Mouse (Mus musculus) thymus, postnatal 0 days (tissue): ENCODE data around the gene Elf2. TPM values are rescaled to one million over a fixed set of nuclear protein-coding genes. Genes with fewer than 3 reads are reported as not detected.
"Not testable (repeated sequence)": the region's sequence is repeated elsewhere in the genome, so short reads cannot be mapped to it uniquely, and the experiment has no call there.

Source experiments
- DNase-seq: peaks from one replicate; pipeline ENCODE4 v3.0.0-alpha.2; 2015; ENCODE audit warnings: low spot score
- polyA plus RNA-seq: library from polyadenylated mRNA; unstranded; fragments of >200 nt; fragmentation: Nextera tagmentation; extraction: Ambion mirVana; gene quantifications from 2 replicates; pipeline ENCODE4 v1.2.1, GENCODE M21; 2015

Gene Elf2
- polyA plus RNA-seq, 1 experiment from 2014 or later = 86.1 TPM

DNA sequence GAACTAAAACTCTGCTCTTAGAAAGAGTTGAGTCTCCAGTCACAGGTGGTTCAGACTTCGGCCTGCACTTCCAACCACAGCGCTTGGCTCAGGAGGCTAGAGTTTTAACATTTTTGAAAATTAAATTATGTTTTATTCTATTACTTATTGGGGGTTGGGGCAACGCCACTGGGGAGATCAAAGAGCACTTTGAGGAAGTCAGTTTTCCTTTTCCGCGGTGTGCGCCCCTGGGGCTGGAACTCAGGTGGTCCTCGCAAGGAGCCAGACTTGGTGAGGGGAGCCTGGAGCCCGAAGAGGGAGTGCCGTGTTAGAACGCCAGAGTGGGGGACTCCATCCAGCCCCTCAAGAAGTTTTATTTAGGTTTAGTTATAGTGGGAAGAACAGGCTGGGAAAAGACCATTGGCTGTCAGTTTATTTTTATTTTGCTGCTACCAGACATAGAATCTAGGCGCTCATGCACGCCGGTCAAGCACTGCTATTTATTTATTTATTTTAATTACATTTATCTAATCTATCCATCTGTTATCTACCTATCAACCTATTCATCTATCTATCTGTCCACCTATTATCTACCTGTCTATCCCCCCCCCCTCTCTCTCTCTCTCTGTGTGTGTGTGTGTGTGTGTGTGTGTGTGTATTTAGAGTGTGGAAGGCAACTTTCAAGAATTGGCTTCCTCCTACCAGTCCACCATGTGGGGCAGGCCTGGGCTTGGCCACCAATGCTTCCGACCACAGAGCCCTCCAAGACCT is 19.3 kb upstream of the Elf2 start:
- no peak for DNase-seq

DNA sequence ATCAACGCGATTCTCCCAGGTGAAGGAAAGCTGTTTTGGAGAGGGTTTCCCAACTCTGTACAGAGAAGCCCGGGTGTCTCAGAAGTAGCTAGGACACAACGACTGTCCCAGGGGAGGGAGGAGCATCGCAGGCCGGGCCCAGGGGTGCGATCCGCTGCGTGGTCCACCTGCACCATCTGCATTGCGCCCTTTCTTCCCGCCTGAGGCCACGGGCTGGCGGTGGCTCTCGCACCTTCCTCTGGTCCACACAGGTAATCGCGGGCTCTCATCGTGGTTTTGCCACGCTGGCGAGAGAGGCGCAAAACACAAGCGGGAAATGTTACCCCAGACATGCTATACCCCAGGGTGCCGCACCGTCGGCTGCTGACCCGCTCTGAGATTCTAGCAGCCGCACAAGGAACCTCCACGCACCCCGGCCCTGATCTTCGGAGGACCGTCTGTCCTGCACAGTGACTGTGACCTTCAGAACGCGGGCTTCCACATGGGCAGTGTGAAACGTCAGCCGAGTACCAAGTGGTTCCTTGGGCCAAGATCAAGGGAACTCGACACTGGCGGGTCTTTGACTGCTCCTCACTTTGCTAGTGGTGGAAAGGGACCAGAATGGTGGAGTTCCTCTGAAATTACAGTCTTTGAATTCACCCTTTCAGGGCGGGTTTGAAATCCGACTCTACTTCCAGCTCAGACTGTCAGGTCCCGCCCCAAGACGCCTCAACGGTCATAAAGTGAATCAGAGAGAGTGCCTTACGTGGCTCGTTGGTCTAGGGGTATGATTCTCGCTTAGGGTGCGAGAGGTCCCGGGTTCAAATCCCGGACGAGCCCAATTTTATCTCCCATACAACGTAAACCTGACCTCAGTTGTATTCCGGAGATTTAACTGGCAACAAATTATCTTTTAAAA is 18.4 kb upstream of the Elf2 start:
- peak; percentile 92 for DNase-seq

DNA sequence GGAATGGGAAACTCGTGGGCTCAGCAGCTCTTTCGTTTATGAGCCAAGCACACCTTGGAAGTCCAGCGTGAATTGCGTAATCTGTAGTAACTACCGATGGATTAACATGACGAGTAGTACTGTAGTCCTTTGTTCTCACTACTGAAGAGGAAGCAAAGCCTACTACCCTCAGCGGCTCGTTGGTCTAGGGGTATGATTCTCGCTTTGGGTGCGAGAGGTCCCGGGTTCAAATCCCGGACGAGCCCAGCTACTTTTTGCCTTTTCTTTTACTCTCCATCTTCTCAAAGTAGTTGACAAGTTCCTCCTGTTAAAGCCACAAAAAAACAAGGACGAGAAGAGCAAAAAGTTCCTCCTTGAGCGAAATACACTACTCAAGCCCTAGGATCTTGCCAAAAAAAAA is 17.7 kb upstream of the Elf2 start:
- peak; percentile 86 for DNase-seq

DNA sequence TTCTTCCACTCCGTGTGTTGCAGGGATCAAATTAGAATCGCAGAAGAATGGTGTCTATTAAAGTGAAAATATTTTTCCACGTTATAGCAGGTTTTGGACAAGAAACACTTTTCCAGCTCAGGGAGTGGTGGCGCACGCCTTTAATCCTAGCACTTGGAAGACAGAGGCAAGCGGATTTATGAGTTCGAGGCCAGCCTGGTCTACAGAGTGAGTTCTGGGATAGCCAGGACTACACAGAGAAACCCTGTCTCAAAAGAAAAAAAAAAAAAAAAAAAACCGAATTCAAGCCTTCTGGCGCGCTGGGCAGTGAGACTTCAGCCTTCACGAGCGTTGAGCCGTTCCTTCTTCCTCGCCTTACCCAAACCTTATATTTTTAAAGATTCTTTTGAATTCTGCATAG is 17.2 kb upstream of the Elf2 start:
- DNase-seq = no peak

DNA sequence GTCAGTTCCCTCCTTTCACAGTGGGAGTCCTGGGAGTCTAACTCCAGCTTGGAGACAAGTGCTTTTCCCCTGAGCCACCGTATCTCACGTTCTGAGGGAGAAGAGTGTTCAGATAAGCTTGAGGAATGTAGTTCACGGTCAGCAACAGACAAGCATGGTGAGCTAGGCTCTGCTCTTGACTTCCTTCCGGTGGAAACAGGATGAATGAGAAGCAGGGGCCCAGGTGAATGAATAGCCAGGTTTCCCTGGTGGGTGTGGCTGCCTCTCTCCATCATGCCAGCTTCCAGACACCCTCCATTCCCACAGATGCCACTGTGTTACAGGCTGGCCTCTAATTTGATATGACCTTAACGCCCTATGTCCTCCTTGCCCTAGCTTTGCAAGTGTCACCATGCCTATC is 16.6 kb upstream of the Elf2 start:
- DNase-seq = no peak

DNA sequence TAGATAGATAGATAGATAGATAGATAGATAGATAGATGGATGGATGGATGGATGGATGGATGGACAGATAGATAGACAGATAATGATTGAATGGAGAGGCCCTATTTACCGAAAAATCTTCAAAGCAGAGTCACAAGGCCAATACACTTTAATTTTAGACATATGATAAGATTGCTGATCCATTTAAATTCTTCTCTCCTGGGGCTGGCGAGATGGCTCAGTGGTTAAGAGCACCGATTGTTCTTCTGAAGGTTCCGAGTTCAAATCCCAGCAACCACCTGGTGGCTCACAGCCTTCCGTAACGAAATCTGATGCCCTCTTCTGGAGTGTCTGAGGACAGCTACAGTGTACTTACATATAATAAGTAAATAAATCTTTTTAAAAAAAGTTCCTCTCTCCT is 14.5 kb upstream of the Elf2 start:
- DNase-seq = not testable (repeated sequence)

DNA sequence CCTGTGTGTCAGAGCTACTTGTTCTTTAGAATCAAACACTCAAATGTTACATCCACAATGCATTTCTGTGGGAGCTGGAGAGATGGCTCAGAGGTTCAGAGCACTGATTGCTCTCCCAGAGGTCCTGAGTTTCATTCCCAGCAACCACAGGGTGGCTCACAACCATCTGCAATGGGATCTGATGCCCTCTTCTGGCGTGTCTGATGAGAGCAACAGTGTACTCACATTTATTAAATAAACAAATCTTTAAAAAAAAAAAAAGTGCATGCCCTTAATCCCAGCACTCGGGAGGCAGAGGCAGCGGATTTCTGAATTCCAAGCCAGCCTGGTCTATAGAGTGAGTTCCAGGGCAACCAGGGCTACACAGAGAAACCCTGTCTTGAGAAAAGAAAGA is 13.6 kb upstream of the Elf2 start:
- DNase-seq = no peak

DNA sequence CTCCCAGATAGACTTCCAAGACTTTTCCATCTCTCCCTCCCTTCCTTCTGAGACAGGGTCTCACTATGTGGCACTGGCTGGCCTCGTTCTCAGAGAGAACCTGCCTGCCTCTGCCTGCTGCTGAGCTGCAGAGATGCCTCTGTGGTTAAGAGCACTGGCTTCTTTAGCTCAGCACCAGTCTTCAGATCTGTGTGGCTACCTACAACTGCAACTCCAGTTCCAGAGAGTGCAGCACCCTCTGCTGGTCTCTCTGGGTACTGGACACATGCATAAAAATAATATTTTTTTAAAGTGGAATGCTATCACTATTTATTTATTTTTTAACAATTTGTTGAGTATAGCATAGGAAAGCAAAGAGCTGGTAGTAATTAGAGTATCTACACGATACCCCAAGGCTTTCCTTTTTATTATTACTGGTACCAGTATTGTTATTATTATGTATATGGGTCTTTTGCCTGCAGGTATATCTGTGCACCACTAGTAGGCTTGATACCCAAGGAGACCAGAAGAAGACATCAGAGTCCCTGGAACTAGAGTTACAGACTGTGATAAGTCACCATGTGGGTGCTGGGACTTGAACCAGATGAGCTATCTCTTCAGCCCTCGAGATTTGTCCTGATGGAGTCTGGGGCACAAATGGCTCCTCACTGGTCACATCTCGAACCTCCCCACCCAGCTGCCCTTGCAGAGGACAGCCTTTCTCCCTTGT is 13.0 kb upstream of the Elf2 start:
- DNase-seq = peak; percentile 72

DNA sequence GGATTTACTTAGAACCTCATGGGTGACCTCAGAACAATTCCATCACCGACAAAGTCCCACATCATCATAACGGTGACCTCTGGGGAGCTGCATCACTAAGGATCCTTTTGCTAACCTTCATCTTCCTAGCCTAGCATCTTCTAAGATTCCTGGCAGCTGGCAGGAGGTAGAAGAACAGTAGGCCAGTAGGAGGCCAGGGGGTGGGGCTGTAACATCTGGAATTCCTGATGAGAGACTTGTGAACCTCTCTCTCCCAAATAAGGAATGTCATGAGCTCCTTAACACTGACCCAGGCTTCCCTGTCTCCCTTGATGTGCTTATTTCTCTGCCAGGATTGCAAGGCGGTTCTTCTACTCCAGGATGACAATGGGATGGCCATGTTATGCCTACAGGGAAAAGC is 10.3 kb upstream of the Elf2 start:
- DNase-seq = no peak

DNA sequence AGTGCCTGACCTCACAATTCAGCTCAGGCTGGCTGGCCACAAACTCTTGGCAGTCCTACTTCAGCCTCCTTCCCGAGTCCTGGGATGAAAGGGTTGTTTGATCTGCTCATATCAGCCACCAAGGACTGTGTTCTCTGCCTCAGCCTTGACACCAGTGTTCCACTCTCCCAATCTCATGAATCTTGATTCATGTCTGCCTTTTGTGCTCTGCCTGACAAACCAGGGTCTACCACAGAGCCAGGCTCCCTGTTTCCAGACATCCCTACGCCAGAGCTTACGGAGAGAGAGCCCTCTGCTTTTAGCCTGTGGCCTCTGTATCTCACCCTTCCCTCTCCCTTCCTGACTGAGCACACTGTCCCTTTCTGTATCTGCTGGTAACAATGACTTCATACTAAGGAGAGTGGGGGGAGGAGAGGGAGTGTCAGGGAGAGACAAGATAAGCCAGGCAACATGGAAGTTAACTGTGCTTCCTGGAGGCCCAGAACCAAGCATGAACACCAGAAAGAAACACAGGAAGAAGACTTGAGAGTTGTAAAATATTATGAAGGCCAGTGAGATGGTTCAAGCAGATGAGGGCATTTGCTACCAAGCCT is 8.3 kb upstream of the Elf2 start:
- DNase-seq = no peak

DNA sequence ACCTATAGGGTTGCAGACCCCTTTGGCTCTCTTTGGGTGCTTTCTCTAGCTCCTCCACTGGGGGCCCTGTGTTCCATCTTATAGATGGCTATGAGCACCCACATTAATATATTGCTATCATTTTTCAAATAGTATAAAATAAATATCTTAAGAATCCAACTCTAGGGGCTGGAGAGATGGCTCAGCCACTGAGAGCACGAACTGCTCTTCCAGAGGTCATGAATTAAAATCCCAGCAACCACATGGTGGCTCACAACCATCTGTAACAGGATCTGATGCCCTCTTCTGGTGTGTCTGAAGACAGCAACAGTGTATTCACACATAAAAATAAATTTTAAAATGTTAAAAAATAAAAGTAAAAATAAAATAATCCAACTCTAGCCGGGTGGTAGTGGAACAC is 4.6 kb upstream of the Elf2 start:
- DNase-seq = not testable (repeated sequence)

DNA sequence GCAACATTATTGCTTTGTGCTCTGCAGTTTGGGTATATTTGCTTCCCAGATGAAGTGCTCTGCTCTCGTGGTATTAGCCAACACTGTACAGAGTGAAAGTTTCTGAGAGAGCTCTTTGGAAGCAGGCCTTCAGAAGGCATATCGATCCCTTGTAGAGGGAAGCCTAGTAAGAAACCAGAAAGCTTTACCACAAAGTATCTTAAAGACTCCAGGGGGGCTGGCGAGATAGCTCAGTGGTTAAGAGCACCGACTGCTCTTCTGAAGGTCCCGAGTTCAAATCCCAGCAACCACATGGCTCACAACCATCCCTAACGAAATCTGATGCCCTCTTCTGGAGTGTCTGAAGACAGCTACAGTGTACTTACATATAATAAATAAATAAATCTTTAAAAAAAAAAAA is 3.7 kb upstream of the Elf2 start:
- not testable (repeated sequence) for DNase-seq

DNA sequence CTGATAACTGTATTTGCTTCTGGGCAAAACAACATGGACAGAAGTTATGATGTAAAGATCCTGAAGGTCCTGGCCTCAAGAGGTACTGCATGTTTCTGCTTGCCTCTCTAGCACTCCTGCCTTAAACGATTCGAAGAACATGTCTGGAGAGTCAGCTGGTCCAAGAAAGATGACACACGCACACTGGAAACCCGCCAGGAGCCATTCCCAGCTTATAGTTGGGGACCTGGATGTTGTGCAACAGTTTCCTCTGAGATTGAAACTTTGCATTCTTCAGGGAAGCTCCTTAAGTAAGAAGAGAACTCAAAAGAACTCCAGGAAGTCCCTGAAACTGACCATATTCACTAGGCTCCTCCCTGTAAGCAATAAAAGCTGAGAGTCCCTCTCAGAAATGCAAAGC is 2.8 kb upstream of the Elf2 start:
- no peak for DNase-seq

DNA sequence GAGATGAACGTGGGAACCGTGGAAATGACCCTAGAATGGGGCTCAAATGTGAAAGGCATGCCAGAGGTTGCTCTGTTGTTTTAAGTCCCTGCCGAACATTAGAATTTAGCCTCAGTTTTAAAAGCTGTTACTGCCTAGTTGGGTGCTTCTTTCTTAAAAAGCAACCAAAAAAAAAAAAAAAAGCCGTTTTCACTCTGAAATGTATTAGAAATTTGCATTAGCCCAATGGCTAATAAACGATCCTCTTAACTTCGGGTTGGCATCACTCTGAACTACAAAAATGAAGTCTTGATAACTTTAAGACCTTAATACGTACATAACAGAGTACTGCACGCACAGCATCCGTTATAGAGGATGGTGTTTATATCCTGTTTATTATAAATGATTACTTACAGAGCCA is 1.7 kb upstream of the Elf2 start:
- no peak for DNase-seq

DNA sequence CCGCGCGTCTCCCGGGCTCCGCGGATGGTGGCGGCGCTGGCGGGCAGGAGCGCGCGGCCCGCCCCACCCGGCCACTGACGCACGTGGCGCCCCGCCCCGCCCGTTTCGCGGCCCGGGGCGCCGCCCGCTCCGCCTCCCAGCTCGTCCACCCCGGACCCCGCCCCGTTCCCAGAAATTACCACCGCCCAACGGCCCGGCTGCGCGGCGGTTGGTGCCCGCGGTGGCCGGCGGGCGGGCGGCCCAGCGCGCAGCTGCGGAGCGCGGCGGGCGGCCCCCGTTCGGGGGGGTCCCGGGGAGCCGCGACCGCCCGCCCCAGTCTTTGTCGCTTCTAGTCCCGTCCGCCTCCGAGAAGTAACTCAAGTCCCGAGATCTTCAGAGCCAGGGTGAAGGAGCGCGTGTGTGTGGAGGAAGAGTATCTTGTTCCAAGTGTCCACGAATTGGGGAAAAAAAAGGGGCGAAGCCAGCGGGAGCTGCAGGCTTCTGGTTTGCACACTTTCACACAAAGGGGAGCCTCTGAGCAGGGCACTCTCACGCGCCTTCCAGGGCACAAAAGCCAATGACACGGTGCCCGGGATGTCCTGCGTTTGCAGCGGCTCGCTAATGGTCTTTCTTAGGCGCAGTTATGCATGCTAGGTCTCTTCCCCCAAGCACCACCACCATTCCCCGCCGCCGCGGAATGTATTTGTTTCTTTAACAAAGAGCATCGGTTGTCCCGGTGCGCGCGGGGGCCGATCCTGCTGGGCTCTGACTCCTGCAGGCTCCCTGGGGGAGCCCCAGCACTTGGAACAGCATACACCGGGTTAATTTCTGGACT is 1.0 kb upstream of the Elf2 start:
- DNase-seq = peak; percentile 65

DNA sequence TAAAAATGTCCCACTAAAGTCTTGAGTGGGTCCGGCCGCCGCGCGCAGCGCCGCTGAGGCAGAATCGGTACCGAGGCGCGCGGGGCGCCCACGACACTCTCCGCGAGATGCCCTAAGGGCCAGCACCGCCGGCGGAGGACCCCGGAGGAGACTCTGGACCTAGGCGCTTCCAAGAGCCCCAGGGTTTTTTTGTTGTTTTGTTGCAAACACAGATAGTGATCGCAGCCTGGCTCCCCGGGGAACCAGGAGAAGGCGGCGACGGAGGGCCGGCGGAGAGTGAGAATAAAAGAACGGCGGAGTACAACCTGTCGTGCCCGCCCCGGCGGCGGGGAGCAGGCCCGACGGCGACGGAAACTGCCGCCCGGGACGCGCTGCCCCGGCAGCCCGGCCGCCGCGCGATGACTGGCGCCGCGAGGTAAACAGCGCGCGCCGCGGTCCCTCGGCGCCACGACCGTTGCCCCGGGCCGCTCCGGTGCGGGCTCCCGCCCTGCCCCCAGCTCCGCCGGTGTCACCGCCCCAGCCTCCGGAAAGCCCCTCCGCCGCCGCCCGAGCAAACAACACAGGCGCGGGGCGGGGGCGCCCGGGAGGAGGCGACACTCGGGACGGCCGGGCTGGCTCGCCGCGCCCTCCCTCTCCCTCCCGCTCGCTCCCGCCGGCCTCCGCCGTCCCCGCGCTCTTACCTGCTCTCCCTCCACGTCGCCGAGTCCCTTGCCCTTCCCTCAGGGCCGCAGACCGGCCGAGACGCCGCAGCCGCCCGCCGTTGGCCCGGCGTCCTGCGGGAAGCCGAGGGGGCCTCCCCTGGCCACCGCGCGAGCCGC is 520 bp downstream of the Elf2 start:
- DNase-seq = peak; percentile 61

DNA sequence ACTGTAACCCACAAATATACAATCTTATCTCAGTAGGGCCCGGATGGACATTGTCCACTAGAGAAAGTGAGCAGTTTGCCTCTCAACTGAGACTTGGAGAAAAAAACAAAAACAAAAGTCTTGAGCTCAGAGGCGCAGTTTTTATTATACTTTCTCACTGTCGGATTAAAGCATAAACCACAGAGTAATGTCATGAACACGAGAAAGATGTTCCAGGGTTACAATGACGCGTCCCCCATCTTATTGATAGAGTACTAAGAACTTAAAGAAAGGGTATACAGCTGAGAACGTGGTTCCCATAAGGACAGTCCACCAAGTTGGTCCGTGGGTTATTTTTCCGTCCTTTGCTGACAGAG is 1.1 kb downstream of the Elf2 start:
- peak; percentile 24 for DNase-seq

DNA sequence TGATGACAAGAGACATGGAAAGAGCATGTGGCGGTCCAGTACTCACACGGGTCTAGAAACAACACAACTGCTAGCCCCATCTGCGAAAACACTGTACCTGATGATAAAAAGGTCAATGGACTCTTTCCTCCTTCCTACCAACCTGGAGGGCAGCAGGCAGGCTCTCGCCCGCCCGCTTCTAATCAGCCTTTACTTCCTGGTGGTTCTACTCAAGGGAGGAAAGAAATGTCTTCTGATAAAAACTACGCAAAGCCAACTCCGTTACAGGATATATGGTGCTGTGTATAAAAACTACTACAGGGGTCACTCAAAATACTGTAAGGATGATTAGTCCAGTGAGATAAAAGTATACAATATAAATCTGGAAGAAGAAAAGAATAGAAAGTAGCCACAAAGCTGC is 5.1 kb downstream of the Elf2 start:
- no peak for DNase-seq

DNA sequence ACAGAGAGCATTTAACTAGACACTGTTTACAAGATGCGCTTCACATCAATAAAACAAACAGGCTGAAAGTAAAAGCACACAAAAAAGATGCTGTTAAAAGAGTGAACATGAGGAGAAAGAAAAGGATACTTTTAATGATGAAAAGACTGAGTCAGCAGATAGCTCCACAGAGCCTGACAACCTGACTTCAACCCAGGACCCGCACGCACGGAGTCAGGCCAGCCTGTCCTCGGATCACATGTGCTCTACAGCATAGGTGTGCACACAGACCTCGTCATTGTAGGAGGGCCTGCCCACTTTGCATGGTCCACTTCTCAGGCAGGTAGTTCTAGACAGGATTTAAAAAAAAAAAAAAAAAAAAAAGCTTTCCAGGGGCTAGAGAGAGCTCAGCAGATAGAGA is 6.5 kb downstream of the Elf2 start:
- DNase-seq = no peak
